Mouse (Mus musculus) frontal cortex, postnatal 10 days (tissue): ENCODE results near the gene Col1a1.

Source experiments
- DNase-seq, 2 experiments: peaks; one replicate each; pipeline ENCODE4 v3.0.0; 2022; ENCODE audit warnings: low spot score in 2 of 2, mixed read lengths in 1 of 2

Gene Col1a1

GRCm38 (mm10) chr11:94936045-94936444 lies at the start of gene Col1a1:
Gene Col1a1, plus strand, starts transcription at chr11:94936224.
- peak in 1 of 2 experiments; percentile 27 for DNase-seq

DNA sequence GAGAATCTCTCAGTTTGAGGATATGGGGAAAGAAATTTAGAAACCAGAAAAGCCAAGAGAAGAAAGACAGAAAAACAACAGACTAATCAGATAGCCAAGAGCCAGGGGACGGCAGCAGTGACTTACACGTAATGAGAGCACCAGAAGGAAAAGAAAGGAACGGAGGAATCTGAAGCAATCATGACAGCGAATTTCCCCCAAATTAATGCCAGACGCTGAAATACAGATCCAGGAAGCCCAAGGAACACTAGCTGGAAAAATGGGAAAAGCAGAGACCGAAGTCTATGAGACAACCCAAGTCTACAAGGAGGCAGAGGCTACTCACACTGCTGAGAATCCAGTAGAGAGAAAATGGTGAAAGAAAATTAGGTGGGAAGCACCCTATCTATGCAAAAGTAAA lies 44.9 kb upstream of the Col1a1 start:
- DNase-seq, result no peak

GRCm38 (mm10) chr11:94896753-94897376 lies 39.2 kb upstream of the Col1a1 start:
- no peak for DNase-seq

GRCm38 (mm10) chr11:94901231-94901630 lies 34.8 kb upstream of the Col1a1 start:
- no peak for DNase-seq

GRCm38 (mm10) chr11:94904306-94904705 lies 31.7 kb upstream of the Col1a1 start:
- no peak for DNase-seq

DNA sequence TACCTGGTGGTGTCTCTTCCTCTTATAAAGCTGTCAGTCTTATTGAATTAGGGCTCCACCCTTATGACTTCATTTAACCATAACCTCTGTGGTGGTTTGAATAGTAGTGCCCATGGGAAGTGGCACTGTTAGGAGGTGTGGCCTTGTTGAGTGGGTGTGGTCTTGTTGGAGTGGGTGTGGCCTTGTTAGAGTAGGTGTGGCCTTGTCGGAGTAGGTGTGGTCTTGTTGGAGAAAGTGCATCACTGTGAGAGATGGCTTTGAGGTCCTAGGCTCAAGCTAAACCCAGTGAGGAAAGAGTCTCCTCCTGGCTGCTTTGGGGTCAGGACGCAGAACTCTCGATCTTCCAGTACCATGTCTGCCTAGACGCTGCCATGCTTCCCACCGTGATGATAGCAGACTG lies 25.1 kb upstream of the Col1a1 start:
- no peak for DNase-seq

- no peak for DNase-seq
Observed at GRCm38 (mm10) chr11:94912568-94912967, 23.5 kb upstream of the Col1a1 start.

DNA sequence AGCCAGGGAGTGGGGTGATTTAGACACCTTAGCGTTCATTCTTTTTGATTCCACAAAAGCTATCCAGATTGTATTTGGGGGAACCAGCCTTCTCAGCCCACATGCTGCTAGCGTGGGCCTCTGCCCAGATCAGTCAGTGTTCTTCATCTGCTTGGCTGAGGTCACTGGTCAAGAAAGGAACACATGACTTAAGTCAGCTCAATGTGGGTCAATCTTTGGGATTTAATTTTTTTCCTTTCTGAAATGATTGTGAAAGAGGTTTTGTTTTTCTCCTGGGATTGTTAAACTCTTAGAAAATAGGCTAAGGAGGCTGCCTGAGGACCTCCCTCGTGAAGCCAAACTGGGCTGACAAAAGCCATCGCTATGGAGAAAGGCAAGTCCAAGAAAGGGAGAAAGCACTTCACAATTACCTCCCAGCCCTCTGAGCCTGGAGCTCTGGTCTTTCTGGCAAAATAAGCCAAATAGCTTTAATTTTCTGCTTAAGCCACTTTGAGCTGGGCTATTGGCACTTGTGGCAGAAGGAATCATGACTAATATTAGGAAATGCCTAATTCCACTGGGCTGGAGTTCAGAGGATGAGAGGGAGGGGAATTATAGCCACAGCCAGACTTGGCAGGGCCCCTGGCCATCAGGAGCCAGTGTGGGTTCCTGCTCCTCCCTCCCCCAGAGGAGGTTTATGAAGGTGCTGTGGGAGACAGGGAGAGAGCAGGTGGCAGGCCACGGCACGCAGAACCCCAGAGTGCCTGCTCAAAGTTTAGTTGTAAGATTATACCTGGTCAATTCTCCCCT lies 22.5 kb upstream of the Col1a1 start:
- DNase-seq, result no peak

DNA sequence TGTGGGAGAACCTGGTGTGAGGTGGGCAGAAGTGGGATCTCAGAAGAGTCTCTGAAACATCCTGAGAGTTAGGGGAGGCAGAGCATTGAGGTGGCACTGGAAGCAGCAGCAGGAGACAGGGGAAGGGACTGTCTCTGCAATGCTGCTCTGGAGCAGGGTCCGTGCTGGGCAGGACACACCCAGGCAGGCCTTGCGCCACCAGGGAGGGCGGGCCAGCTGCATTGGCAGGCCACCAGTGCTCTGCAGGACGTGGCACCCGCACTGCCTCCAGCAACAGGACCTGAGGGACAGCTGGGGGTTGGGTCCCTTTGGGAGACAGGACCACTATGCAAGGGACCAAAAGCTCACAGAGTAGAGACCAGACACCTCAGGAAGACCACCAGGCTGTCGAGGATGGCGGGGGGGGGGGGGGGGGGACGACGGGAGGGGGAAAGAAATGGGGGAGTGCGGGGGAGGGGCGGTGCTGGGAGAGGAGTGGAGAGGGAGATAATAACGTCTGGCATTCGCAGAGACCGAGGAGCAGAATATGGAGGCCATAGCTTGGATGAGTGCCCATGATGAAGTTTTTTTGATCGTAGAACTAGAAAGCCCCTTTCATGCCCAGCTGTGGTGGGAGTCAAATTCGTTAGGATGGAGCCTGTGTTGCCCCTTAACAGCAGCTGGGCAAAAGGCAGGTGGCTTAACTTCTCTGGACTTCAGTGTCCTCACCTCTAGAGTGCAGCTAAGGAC lies 20.2 kb upstream of the Col1a1 start:
- no peak for DNase-seq

DNA sequence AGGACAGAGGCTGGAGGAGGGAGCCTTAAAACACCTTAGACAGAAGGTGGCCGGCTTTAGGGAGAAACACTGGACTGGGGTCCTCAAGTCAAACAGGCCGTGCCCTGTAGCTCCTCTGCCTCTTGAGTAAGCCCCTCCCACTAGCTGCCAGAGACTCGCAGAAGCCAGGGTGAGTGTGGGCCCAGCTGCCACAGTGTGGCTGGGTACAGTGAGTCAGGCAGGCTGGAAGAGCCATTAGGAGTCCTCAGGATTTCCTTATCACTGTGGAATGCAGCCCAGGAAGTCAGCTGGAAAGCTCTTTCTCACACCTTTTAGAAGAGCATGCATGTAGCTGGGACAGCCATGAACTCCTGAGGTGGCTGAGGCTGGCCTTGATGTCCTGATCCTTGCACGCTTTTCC lies 19.5 kb upstream of the Col1a1 start:
- DNase-seq, result no peak

GRCm38 (mm10) chr11:94917717-94918116 lies 18.3 kb upstream of the Col1a1 start:
- no peak for DNase-seq

GRCm38 (mm10) chr11:94920996-94921401 lies 15.0 kb upstream of the Col1a1 start:
- no peak for DNase-seq

DNA sequence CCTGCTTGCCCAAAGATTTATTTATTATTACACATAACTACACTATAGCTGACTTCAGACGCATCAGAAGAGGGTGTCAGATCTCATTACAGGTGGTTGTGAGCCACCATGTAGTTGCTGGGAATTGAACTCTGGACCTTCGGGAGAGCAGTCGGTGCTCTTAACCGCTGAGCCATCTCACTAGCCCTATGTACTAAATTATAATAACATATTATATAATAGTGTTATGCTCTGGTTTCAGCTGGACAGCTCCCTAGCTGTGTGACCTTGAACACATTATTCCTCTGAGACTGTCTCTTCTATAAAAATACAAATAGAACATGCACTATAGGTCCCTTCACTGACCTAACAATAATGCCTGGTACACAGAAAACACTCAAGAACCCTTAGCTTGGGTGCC lies 11.0 kb upstream of the Col1a1 start:
- no peak for DNase-seq

- DNase-seq, result no peak
Observed at GRCm38 (mm10) chr11:94926431-94926830, 9.6 kb upstream of the Col1a1 start.

GRCm38 (mm10) chr11:94927771-94928291 lies 8.2 kb upstream of the Col1a1 start:
- DNase-seq, result no peak

GRCm38 (mm10) chr11:94928820-94929219 lies 7.2 kb upstream of the Col1a1 start:
- peak in 1 of 2 experiments; percentile 41 for DNase-seq

GRCm38 (mm10) chr11:94929599-94929998 lies 6.4 kb upstream of the Col1a1 start:
- no peak for DNase-seq

GRCm38 (mm10) chr11:94930151-94930550 lies 5.9 kb upstream of the Col1a1 start:
- DNase-seq, result no peak

GRCm38 (mm10) chr11:94933584-94933983 lies 2.4 kb upstream of the Col1a1 start:
- DNase-seq, result no peak

GRCm38 (mm10) chr11:94934526-94934925 lies 1.5 kb upstream of the Col1a1 start:
- no peak for DNase-seq

- DNase-seq, result peak; percentile 66 to 85
Observed at GRCm38 (mm10) chr11:94936851-94937295, 849 bp downstream of the Col1a1 start.

- DNase-seq, result peak; percentile 43 to 56
Observed at GRCm38 (mm10) chr11:94937335-94937781, 1.3 kb downstream of the Col1a1 start.
